Mouse (Mus musculus) liver, adult 2 months (tissue): ENCODE measurements around the gene Adamts10. TPM values are rescaled to one million over a fixed set of nuclear protein-coding genes. Genes with fewer than 3 reads are reported as not detected.

Source experiments
- DNase-seq: peaks from one replicate; pipeline ENCODE4 v3.0.0-alpha.2; 2011; ENCODE audit warnings: low read depth, low spot score; ENCODE audit errors: extremely low read depth
- H3K27ac ChIP-seq: fragments of 200-500 bp; replicated peaks from 2 replicates; pipeline ENCODE4 v1.5.1; 2012; ENCODE audit warnings: low read depth, mild to moderate bottlenecking, control low read depth, inconsistent platforms, low read length; ENCODE audit not compliant: insufficient read depth
- H3K27me3 ChIP-seq: fragments of 200-500 bp; 2 replicates; pipeline ENCODE4 v1.6.1; 2012; ENCODE audit warnings: mild to moderate bottlenecking, moderate library complexity, low read length, inconsistent platforms; ENCODE audit not compliant: control insufficient read depth, insufficient read depth
- H3K36me3 ChIP-seq: fragments of 200-500 bp; 2 replicates; pipeline ENCODE4 v1.6.1; 2012; ENCODE audit warnings: low read length, inconsistent platforms; ENCODE audit not compliant: control insufficient read depth, insufficient read depth
- H3K4me1 ChIP-seq: fragments of 200-500 bp; 2 replicates; pipeline ENCODE4 v1.6.1; 2011; ENCODE audit warnings: low read length; ENCODE audit not compliant: control insufficient read depth, insufficient read depth
- H3K4me3 ChIP-seq: fragments of 200-500 bp; 2 replicates; pipeline ENCODE4 v1.5.1; 2011; ENCODE audit warnings: low read depth, mild to moderate bottlenecking, control low read depth, low read length, moderate library complexity; ENCODE audit not compliant: insufficient read depth
- H3K79me2 ChIP-seq: fragments of 200-500 bp; 2 replicates; pipeline ENCODE4 v1.6.1; 2012; ENCODE audit warnings: inconsistent platforms, mild to moderate bottlenecking, low read length, moderate library complexity; ENCODE audit not compliant: control insufficient read depth, insufficient read depth
- H3K9ac ChIP-seq: fragments of 200-500 bp; 2 replicates; pipeline ENCODE4 v1.6.1; 2012; ENCODE audit warnings: low read depth, mild to moderate bottlenecking, control low read depth, inconsistent platforms, low read length
- CTCF ChIP-seq: fragments of 200-500 bp; IDR thresholded peaks from 2 replicates; pipeline ENCODE4 v1.5.1; 2011; ENCODE audit warnings: low read depth, low read length, control low read depth
- POLR2A ChIP-seq: fragments of 200-500 bp; IDR thresholded peaks from 2 replicates; pipeline ENCODE4 v1.6.1; 2011; ENCODE audit warnings: low read length, control low read depth; ENCODE audit not compliant: insufficient read depth; ENCODE audit errors: extremely low read depth
- WGBS: fragments of 180-500 bp; shearing (Covaris S2); methylation state at CpG from one replicate; pipeline ENCODE4 v1.1.7; 2018; 5-methylcytosine and 5-hydroxymethylcytosine counted together
- polyA plus RNA-seq: library from polyadenylated mRNA; depleted of rRNA; stranded (reverse); fragments of >200 nt; gene quantifications from 2 replicates; pipeline ENCODE4 v1.2.3, GENCODE M21; 2012
- total RNA-seq: library from RNA; depleted of rRNA; stranded (reverse); fragments of >200 nt; gene quantifications from 2 replicates; pipeline ENCODE4 v1.2.3, GENCODE M21; 2014

Adamts10 gene
- total and polyA plus RNA-seq, 2 experiments = 6.5 to 8.6 TPM

DNA sequence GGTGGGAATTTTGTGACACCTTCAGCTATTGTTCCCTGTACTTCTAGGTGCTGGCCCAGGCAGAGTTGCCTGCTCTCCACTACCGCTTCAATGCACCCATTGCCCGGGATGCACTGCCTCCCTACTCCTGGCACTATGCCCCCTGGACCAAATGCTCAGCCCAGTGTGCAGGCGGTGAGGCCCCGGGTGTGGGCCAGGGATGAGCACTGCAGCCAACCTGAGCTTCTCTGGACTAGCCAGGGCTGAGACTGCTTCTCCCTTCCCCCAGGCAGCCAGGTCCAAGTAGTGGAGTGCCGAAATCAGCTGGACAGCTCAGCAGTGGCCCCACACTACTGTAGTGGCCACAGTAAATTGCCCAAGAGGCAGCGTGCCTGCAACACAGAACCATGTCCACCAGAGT, 25.2 kb downstream of the Adamts10 start:
- Histone ChIP-seq H3K4me3 (no peak overlapping the region), H3K36me3 (peaks cover 2% of the 10 kb centered on the region; the same call in 1 of the 2 replicates), H3K27me3 (no peaks in the 10 kb centered on the region), H3K27ac (no peak overlapping the region), H3K9ac (no peak overlapping the region), H3K4me1 (no peaks in the 10 kb centered on the region), H3K79me2 (no peaks in the 10 kb centered on the region)
- DNase-seq = no peak
- WGBS = 95% methylated on average over 6 of the region's 6 CpGs
- TF ChIP-seq CTCF (no peak), POLR2A (no peak)

DNA sequence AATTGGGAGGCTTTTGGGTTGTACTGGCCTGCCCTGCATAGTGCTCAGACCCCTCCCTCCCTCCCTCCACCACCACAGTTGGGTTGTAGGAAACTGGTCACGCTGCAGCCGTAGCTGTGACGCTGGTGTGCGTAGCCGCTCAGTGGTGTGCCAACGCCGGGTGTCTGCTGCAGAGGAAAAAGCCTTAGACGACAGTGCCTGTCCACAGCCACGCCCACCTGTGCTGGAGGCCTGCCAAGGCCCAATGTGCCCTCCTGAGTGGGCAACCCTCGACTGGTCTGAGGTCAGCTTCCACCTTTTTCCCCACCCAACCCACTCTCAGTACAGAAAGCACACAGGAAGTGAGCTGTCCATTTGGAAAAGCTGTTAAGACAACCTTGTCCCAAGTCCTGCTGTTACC, 26.4 kb downstream of the Adamts10 start:
- WGBS = 88% methylated on average over 10 of the region's 10 CpGs
- no peak overlapping the region for H3K9ac ChIP-seq
- H3K36me3 ChIP-seq = peaks cover 2% of the 10 kb centered on the region; the same call in 1 of the 2 replicates
- no peaks in the 10 kb centered on the region for H3K27me3 ChIP-seq
- H3K4me1 ChIP-seq = no peaks in the 10 kb centered on the region
- H3K27ac ChIP-seq = no peak overlapping the region
- H3K4me3 ChIP-seq = no peak overlapping the region
- DNase-seq = no peak
- H3K79me2 ChIP-seq = no peaks in the 10 kb centered on the region
- no peak for TF ChIP-seq POLR2A
- TF ChIP-seq CTCF = no peak

DNA sequence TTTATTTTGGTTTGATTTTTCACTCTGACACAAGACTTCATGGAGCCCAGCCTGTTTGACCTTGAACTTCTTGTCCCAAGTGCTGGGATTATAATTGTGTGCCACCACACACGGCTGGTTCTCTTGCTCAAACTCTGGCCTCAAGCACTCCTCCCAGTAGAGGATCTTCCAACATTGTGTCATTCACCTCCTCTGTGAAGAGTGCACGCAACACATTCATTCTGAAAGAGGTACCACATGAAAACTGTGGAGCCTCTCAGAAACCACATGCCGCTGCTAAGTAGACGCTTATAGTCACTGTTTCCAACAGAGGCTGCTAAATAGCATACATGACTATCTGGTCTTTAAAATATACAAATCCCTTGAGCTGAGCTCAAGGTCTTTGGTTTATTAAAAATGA, 28.1 kb downstream of the Adamts10 start:
- peaks cover 2% of the 10 kb centered on the region; the same call in 1 of the 2 replicates for H3K36me3 ChIP-seq
- H3K27me3 ChIP-seq = no peaks in the 10 kb centered on the region
- no peak for DNase-seq
- no peak overlapping the region for H3K27ac ChIP-seq
- 81% methylated on average over 4 of the region's 4 CpGs for WGBS
- no peaks in the 10 kb centered on the region for H3K79me2 ChIP-seq
- no peak overlapping the region for H3K9ac ChIP-seq
- TF ChIP-seq POLR2A = no peak
- TF ChIP-seq CTCF = no peak
- H3K4me1 ChIP-seq = no peaks in the 10 kb centered on the region
- no peak overlapping the region for H3K4me3 ChIP-seq

GRCm38 (mm10) chr17:33552964-33553363, 29.0 kb downstream of the Adamts10 start:
- Histone ChIP-seq H3K27ac (no peak overlapping the region), H3K27me3 (no peaks in the 10 kb centered on the region), H3K4me3 (no peak overlapping the region), H3K4me1 (no peaks in the 10 kb centered on the region; the same call in 1 of the 2 replicates), H3K36me3 (peaks cover 2% of the 10 kb centered on the region; the same call in 1 of the 2 replicates), H3K79me2 (no peaks in the 10 kb centered on the region), H3K9ac (no peak overlapping the region)
- TF ChIP-seq POLR2A (no peak), CTCF (peak; percentile 56)
- no peak for DNase-seq
- WGBS = 67% methylated on average over 4 of the region's 4 CpGs

- no peak for DNase-seq
- Histone ChIP-seq H3K36me3 (peaks cover 2% of the 10 kb centered on the region; the same call in 1 of the 2 replicates), H3K27ac (no peak overlapping the region), H3K79me2 (no peaks in the 10 kb centered on the region), H3K27me3 (no peaks in the 10 kb centered on the region), H3K4me3 (no peak overlapping the region), H3K4me1 (no peaks in the 10 kb centered on the region; the same call in 1 of the 2 replicates), H3K9ac (no peak overlapping the region)
- WGBS = 95% methylated on average over 1 of the region's 1 CpGs
- TF ChIP-seq POLR2A (no peak), CTCF (no peak)
Observed at GRCm38 (mm10) chr17:33554536-33554935, 30.5 kb downstream of the Adamts10 start.

GRCm38 (mm10) chr17:33555223-33555855, 31.3 kb downstream of the Adamts10 start, which contains the start of gene Myo1f:
TSS of gene Myo1f (plus strand) at chr17:33555707.
- Histone ChIP-seq H3K36me3 (peaks cover 2% of the 10 kb centered on the region; the same call in 1 of the 2 replicates), H3K27ac (0 out of 2 replicates have a peak within 1 kb of the TSS, but pooled peaks have one; percentile 52), H3K9ac (peak within 1 kb of the TSS; percentile 28; the same call in 1 of the 2 replicates), H3K4me1 (no peaks in the 10 kb centered on the region; the same call in 1 of the 2 replicates), H3K79me2 (no peaks in the 10 kb centered on the region), H3K27me3 (no peaks in the 10 kb centered on the region), H3K4me3 (0 out of 2 replicates have a peak within 1 kb of the TSS, but pooled peaks have one; percentile 15)
- WGBS = 43% methylated on average over 6 of the region's 6 CpGs
- DNase-seq = peak; percentile 30
- TF ChIP-seq CTCF (no peak), POLR2A (no peak)
